16 mouse cellular contexts compared by ENCODE assay signal in genomic region chr11:60221425-60221824, GRCm38 (mm10). TPM values are rescaled to one million over a fixed set of nuclear protein-coding genes. Genes with fewer than 3 reads are reported as not detected.
DNase-seq lines count a peak whose midpoint lies in the region; ATAC-seq and TF ChIP-seq lines count a peak whose summit lies in the region.
"Had no signal": no experiment of that assay in that cellular context is flagged by ENCODE, and none has a peak within 500 bp of the region (broad histone marks: within the 10 kb centered on the region; RNA-seq: fewer than 3 reads in every experiment).

No protein-coding gene starts in this region.

- peak overlapping the region; percentile 87 for H3K4me2 ChIP-seq in liver, embryonic 15.5 days

- peak; percentile 62 for DNase-seq in liver, adult 2 months (ENCODE audit: extremely low read depth, low read depth, low spot score)
- no peak for DNase-seq in liver
- DNase-seq in embryonic facial prominence, embryonic 10.5 days (ENCODE audit: low spot score): no peak
- DNase-seq in left cerebral cortex, postnatal 14 days (ENCODE audit: low spot score in 2 of 2): no peak
- no peak for DNase-seq in gastrocnemius, postnatal 36 days
- DNase-seq: adrenal gland, postnatal 25 days; cerebellum, postnatal 25 days; heart, adult 11 months; heart, postnatal 14 days; kidney, postnatal 36 days; lung, postnatal 14 days; midbrain, embryonic 14.5 days had no signal

- no peak for ATAC-seq in liver, embryonic 15.5 days (ENCODE audit: insufficient read depth)
- no peak for ATAC-seq in megakaryocyte-erythroid progenitor cell, adult 5-6 weeks (replicated peaks; ENCODE audit: low FRiP score, low TSS enrichment, poor library complexity, severe bottlenecking)

- H3K27ac ChIP-seq in liver, adult 2 months (replicated peaks; ENCODE audit: insufficient read depth, low read depth, low read length): peak overlapping the region; percentile 96
- H3K27ac ChIP-seq in embryonic facial prominence, embryonic 10.5 days (replicated peaks): 0 out of 2 replicates have a peak overlapping the region, but pooled peaks have one; percentile 48
- H3K27ac ChIP-seq in liver, embryonic 15.5 days (replicated peaks): peak overlapping the region; percentile 84; the same call in 1 of the 2 replicates
- H3K27ac ChIP-seq: embryonic facial prominence, embryonic 12.5 days had no signal

- peaks cover 34% of the 10 kb centered on the region for H3K79me2 ChIP-seq in liver, adult 2 months (ENCODE audit: control insufficient read depth, insufficient read depth, low read length)

- TF ChIP-seq POLR2A in liver, adult 2 months (IDR thresholded peaks at IDR 0.05; ENCODE audit: extremely low read depth, insufficient read depth, low read length): no peak

- no peak for TF ChIP-seq CTCF in liver, adult 2 months (IDR thresholded peaks at IDR 0.05; ENCODE audit: low read depth, low read length)

- WGBS in liver, adult 2 months: 33% methylated on average over 6 of the region's 6 CpGs
- 82% methylated on average over 6 of the region's 6 CpGs for WGBS in embryonic facial prominence, embryonic 10.5 days
- 62% methylated on average over 6 of the region's 6 CpGs for WGBS in liver, embryonic 15.5 days (ENCODE audit: insufficient replicate concordance)

- peak overlapping the region; percentile 87 for H3K9ac ChIP-seq in liver, adult 2 months (ENCODE audit: low read depth, low read length)
- no peak overlapping the region for H3K9ac ChIP-seq in liver, embryonic 15.5 days
- H3K9ac ChIP-seq: embryonic facial prominence, embryonic 12.5 days had no signal

- no peaks in the 10 kb centered on the region for H3K27me3 ChIP-seq in liver, adult 2 months (ENCODE audit: control insufficient read depth, insufficient read depth, low read length)
- peaks cover 4% of the 10 kb centered on the region; the same call in 1 of the 2 replicates for H3K27me3 ChIP-seq in embryonic facial prominence, embryonic 10.5 days (replicated peaks; ENCODE audit: low read depth, poor library complexity, severe bottlenecking)
- H3K27me3 ChIP-seq in liver, embryonic 15.5 days: no peaks in the 10 kb centered on the region
- H3K27me3 ChIP-seq: embryonic facial prominence, embryonic 12.5 days; limb, embryonic 12.5 days had no signal

- peaks cover 41% of the 10 kb centered on the region for H3K4me1 ChIP-seq in liver, adult 2 months (ENCODE audit: control insufficient read depth, insufficient read depth, low read length)
- peaks cover 61% of the 10 kb centered on the region for H3K4me1 ChIP-seq in embryonic facial prominence, embryonic 10.5 days
- H3K4me1 ChIP-seq in liver, embryonic 15.5 days (replicated peaks): peaks cover 84% of the 10 kb centered on the region

- no peaks in the 10 kb centered on the region for H3K36me3 ChIP-seq in liver, adult 2 months (ENCODE audit: control insufficient read depth, insufficient read depth, low read length)
- H3K36me3 ChIP-seq in embryonic facial prominence, embryonic 10.5 days (replicated peaks): peaks cover 22% of the 10 kb centered on the region
- peaks cover 23% of the 10 kb centered on the region for H3K36me3 ChIP-seq in liver, embryonic 15.5 days (replicated peaks)

- no peaks in the 10 kb centered on the region for H3K9me3 ChIP-seq in embryonic facial prominence, embryonic 10.5 days
- H3K9me3 ChIP-seq in liver, embryonic 15.5 days (replicated peaks): no peaks in the 10 kb centered on the region
- H3K9me3 ChIP-seq: embryonic facial prominence, embryonic 12.5 days; limb, embryonic 12.5 days had no signal

- H3K4me3 ChIP-seq in liver, adult 2 months (ENCODE audit: insufficient read depth, low read depth, low read length): peak overlapping the region; percentile 43
- no peak overlapping the region for H3K4me3 ChIP-seq in embryonic facial prominence, embryonic 10.5 days
- H3K4me3 ChIP-seq in liver, embryonic 15.5 days (replicated peaks): no peak overlapping the region

- intact Hi-C loops in left cerebral cortex, postnatal 14 days (cut with DNase I): no loop called here
- intact Hi-C loops in gastrocnemius, postnatal 36 days (cut with DNase I): no loop called here

RNA-seq across cellular contexts. Expression of gene Srebf1, which starts 1.0 kb away (rescaled TPM):
- 151 and 152 TPM in 2 replicates for total RNA-seq in liver, adult 2 months (2014; rRNA removed)
- 477 and 580 TPM in 2 replicates for polyA plus RNA-seq in liver, adult 2 months (2012; rRNA removed)
- 50.9 and 52.1 TPM in 2 replicates for polyA plus RNA-seq in embryonic facial prominence, embryonic 10.5 days (2016; fragmentation: Nextera tagmentation; extraction: Ambion mirVana)
- 53.5 and 60.6 TPM in 2 replicates for polyA plus RNA-seq in liver, embryonic 15.5 days (2015; fragmentation: Nextera tagmentation; extraction: Ambion mirVana)
- 10 to 100 TPM; 35.5 to 36.1 TPM for total RNA-seq in left cerebral cortex, postnatal 14 days (2021)
- 73.1 and 92.3 TPM in 2 replicates for total RNA-seq in megakaryocyte-erythroid progenitor cell, adult 5-6 weeks (2014; fragmentation: Nextera tagmentation)
- total RNA-seq in megakaryocyte-erythroid progenitor cell, adult 5-6 weeks (2017): 32.3 and 80.9 TPM in 2 replicates
- 10 to 100 TPM; 18.4 to 21.0 TPM for total RNA-seq in gastrocnemius, postnatal 36 days (2021)
